Mouse (Mus musculus) right cerebral cortex, postnatal 14 days (tissue): Measurements from ENCODE around the gene Hormad2.

ENCODE experiments used
- DNase-seq: peaks from one replicate; pipeline ENCODE4 v3.0.0; 2022

Hormad2 gene

DNA sequence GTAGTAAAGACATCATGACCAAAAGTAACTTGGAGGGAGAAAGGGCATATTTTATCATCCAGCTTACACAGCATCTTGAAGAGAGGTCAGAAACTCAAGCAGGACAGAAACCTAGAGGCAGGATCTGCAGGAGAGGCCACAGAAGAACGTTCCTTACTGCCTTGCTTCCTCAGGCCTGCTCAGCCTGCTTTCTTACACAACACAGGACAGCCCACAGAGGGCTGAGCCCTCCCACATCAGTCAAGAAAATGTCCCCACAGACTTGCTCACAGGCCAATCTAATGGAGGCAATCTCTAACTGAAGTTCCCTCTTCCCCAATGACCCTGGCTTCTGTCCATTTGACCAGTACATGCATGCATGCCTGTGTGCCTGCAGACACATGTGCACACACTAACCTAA, 1.4 kb upstream of the Hormad2 start:
- DNase-seq, result no peak

DNA sequence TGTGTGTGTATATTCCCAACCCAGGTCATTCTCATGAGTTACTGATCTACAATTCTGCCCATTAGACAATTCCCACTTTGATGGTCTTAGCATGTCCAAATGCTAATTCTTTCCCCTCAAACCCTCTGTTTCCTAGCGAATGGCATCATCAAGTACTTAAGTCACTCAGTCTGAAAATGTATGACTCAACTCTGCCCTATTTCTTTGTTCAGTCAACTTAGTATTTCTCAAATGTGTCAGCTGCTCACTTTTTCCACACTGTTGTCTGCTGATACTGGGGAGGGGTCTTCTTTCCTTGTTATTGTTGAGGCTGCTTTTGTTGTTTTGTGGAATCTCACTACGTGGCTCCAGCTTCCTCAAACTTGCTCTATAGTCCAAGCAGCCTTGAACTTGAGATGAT, 2.7 kb downstream of the Hormad2 start:
- no peak for DNase-seq

DNA sequence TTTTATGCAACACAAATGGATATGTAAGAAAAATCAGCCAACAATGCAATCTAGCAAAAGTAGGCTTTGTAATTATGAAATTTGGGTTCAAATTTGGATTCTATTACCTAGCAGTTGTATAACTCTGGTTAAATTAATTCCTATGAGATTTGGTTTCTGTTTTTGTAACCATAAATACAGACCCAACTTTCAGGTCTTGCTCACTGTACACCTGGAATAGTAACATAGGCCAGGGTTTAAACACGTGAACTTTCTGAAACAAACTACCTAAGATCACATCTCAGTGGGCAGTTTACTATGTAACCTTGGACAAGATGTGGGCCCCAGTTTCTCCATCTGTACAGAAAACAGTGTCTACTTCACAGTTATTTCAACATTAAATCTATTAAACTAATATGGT, 3.6 kb downstream of the Hormad2 start:
- DNase-seq, result no peak

DNA sequence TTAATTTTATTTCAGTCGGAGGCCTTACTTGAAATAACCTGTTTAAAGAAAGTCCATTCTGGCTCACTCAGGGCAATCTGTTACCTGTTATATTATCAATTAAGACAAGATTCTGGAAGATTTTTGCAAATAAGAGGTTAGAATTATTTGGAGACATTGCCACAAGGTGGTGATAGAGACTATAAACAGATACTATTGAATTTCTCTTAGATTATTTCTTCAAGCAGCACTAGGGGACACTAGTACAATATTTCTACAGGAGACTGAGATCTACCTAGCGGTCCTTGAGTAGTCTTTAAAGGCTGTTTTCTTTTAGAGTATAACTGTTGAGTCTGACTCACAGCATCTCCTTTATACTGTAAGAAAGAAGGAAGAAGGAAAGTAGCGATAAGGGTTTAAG, 4.3 kb downstream of the Hormad2 start:
- no peak for DNase-seq

DNA sequence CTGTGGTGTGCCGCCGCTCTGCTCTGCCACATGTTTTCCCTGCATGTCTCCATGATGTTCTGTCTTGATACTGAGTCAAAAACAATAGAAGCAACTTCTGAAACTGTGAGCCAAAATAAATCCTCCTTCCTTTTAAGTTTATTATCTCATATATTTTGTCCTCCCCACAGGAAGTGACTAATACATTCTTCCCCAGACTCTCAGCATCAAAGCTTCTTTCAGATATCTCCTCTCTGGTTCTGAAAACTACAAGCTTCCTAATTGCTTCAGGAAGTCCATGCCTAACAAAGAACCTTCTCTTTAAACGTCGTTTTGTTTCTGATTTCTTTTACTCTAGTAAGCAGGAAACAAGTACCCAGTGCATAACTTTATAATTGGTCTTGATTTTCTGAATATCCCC, 6.4 kb downstream of the Hormad2 start:
- no peak for DNase-seq

DNA sequence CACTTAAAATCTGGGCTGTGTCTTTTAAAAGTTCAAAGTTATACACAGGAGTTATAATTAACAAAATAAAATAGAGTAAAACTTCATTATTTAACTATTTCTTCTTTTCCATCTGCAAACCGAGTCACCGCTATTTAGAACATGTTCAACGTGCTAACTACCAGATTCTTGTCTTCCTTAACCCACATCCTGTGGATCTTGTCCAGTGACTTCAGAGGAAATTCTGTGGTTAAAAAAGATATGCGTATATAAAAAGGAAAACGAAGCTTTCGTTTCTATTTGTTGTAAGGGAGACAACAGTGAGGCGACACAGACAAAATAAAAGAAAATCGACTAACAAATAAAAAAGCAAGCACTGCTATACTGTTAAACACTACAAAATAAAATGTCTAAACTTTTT, 17.1 kb downstream of the Hormad2 start:
- DNase-seq, result no peak

DNA sequence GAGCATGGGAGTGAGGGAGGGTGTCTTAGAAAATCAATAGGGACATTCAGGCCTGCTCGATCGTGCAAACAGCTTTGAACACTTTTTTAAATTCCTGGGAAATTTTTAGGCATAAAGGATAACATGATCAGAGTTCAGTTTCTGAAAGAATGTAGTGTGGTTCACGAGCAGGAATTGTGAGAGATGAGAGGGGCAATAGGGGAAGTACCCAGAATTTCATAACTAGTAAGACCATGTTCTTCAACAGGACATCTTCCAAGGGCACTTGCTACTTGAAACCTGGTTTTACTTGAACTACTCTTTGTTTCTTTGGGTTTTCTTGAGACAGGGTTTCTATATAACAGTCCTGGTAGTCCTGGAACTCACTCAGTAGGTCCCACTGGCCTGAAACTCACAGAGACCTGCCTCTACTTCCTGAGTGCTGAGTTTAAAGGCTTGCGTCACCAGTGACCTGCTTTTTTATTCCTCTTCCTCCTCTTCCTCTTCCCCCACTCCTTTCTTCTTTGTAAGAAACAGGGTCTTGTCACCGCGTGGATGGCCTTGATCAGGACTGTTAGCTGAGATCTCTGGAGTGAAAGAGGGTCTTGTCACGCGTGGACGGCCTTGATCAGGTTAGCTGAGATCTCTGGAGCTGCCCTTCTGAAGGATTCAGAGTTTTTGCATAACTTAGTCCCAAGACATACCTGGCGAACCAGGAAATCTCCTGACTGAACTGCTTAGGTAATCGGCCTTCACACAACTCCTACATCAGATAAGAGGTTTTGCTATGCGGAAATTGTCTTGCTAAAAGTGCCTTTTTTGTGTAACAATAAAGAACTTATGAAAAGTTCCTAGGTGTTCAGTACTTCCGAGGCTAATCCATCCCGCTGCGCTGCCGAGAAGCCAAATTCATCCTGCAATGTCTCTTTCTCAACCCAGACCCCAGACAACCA, 18.1 kb downstream of the Hormad2 start:
- no peak for DNase-seq

DNA sequence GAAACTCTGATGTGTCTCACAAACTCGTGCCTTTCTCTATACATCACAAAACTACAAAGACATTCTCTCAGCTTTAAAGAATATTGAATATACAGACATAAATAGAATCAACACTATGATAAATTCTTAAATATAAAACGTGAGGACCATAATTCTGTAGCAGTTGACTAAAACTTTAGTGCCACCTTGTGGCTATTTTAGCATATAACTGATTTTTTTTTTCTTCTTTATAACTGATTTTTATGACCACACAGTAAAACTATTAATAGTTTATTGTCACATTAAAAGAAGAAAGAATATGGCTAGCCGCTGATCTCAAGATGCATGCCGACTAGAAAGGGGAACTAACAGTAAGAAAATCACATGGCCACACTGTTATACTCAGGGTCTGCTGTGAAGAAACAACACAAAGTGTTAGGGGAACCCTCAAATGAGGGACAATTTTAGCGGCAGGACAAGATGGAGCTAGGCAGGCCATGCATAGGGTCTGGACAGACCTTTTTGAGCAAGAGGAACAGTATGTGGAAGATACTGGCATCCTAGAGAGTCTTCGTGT, 18.9 kb downstream of the Hormad2 start:
- DNase-seq, result no peak

DNA sequence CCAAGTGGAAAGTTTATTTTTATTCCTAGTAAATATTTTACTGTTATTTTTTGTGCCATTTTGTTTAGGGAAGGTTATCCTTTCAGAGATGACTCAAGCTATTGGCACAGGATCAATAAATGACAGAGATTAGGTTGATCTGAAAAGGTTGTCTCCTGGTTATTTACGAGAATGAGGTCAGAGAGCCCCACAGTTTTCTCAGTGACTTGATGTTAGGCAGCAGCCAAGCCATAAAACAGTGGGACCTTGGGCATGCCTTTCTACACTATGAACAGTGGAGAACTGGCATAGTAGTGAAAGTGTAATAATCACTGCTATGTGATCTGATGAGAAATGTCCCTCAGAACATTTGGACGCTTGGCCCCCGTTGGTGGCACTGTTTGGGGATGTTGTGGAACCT, 22.9 kb downstream of the Hormad2 start:
- DNase-seq, result no peak

DNA sequence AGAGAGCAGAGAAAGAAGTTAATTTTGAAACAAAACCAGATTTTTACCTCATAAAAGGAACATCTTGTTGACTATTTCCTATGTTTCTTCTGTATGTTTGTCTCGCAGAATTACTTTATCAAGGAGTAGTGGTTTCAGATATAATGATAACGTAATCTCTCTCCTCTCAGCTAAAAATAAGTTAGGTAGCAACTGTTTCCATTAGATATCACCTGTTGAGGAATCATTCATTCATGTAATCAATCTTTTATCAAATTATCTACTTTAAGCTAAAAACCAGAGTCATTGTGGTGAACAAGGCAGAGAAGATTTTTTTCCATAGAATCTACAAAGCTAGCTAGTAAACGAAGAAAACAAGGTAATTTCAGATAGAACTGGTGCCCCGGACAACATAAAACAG, 28.6 kb downstream of the Hormad2 start:
- DNase-seq, result no peak

DNA sequence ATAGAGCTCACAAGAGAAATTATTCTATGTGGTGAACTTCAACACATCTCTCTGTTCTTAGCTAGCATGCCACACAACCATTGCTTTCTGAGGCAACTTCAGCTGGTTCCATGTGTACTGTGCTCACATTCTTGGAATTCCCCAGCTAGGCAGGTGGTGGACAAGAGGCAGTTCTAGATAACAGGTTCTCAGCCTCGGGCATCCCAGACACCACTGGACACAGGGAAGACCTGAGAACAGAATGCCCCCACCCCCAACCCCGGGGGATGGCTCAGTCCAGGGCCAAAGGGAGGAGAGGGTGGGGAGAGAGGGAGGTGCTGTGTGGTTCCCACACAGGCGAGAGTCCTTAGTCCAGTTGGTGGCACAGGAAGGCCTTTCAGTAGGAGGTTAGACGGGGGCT, 36.6 kb downstream of the Hormad2 start:
- DNase-seq, result no peak

DNA sequence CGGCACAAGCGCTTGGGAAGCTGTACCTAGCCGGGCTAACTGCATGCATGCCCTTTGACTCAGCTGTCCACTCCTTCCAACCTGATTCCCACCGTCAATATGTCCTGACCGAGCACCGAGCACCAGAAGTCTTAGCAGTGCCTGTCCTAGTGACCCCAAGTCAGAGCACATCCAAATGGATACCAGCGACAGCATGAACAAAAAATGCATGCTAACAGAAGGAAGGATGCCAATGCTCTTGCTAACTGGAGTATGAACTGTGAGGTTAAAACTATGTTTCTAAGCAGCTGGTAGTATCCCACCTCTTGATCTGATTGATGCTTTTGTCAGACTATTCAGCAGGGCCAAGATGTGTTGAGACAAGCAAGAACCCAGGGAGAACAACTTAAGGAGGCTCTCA, 37.5 kb downstream of the Hormad2 start:
- DNase-seq, result no peak

DNA sequence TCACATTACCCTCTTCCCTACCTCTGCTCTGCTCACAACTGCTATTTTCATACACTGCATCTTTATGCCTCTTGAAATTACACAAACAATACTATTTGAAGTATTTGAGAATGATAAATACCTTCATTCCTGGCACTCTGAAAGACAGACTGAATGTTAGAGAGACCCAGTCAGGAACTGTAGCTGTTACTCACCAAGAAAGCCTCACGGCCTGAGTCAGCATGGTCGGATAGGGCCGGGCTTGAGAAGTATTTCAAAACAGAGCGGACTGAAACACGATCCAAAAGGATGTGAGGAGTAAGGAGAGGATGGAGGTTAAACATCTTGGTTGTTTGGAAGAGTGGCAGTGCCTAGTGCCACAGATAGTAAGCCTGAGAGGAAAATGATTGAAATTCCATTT, 39.7 kb downstream of the Hormad2 start:
- DNase-seq, result no peak

DNA sequence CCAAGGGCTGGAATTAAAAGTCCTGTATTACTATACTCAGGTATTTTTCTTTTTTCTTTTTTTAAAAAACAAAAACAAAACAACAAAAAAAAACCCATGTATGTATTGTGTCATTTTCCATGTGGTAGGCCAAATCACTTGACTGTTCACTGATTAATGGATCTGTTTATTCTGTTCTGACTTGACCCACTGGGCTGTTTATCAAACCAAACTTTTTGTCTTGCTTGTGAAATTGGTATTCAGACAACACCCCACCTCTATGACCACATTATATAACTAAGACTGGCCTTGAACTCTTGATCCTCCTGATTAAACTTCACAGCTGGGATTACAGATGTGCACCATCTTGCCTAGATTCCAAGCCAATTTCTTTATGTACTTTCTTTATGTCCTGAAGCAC, 46.7 kb downstream of the Hormad2 start:
- no peak for DNase-seq

DNA sequence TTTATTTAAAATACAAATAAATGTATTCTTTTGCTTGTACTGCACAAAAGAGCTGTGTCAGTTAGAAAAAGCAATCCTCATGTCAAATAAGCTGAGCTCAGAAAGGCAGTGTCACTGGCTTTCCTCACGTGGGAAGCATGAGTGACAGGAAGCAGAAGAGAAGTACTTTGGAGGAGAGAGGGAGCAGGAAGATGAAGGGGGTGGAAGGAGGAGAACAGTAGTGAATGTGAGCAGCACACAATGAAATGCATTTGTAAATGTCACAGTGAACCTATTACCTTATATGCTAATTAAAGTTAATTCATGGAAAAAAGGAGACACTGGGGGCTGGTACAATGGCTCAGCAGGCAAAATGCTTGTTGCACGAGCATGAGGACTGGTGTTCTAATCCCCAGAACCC, 52.9 kb downstream of the Hormad2 start:
- DNase-seq, result no peak

DNA sequence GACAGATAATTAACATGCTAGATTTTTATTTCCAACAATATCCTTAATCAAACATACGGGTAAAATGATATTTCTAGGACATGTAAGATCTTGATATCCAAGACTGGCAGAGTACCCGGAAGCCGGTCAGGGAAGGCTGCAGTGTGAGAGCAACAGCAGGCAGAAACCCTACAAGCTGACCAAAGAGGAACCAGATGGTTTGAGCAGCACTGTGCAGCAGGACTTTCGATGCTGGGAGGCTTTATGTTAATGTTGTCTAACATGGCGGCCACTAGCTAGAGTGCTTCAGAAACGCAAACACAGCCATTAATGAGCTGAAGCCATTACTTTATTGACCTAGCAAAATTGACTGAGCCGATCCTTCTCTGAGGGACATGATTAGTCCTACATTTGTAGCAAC, 58.6 kb downstream of the Hormad2 start:
- no peak for DNase-seq

DNA sequence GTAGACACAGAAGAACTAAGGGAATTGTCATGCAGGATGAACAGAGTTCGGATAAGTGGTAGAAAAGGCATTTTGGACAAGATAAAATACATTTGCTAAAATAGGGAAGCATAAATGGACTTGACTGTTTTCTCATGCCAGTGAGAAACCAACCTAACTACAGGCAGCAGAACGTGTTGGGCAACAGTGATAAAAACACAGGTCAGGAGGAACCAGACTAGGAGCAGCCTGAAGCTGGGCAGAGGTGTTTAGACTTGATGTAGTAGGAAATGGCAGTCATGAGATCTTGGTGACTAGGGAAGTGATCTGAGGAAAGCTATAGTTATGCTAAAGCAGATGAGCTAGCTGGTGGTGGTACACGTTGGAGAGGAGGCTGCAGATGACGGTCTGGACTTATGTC, 61.0 kb downstream of the Hormad2 start:
- DNase-seq, result no peak

DNA sequence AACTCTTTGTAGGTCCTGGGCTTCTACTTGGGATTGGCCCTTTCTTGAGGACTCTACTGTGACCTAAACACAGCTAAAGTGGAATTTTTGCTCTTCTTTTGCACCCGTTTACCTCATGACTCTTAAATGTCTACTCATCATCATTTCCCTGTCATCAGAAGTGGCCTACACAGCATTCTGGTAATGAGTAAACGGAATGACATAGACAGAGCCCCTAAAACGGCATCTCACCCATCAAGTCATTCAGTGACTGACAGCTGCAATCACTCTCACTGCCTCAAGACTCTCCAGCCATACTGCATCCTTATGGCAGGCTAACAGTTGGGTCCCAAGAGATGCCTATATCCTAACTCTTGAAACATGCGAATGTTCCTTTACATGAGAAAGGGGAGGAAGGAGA, 74.5 kb downstream of the Hormad2 start:
- no peak for DNase-seq

DNA sequence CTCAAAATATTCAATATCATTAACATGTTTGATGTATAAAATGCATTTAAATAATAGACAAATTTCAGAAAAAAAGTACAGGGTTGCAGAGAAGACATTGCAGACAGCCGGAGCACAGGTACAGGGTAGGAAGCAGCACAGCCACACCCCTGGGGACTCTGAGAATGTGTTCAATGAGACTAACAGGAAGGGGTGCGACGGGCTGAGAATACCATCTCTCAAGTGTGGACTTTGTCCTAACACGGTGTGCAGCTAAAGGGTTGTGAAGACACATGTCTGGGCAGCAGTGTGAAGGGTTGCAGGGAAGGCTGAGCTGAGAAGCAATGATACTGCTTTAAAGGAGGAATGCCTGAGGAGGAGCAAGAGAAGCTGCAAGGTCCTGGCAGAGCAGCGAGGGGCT, 85.5 kb downstream of the Hormad2 start:
- DNase-seq, result no peak

DNA sequence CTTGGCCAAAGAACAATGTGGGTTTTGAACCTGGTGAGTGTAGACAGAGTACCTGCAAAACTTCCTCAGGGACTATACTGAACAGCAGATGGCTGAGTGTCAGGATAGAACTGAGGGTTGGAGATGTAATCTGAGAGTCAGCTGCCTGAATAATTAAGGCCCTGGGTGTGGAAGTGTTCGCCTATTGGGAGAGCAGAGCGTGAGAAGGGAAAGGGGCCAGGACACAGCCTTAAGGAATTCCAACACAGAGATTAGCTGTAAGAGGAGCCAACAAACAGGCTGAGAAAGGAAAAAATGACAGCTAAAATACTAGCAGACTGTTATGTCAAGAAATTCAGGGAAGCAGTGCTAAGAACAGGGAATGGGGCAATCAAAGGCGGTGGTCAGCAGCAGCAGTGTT, 88.3 kb downstream of the Hormad2 start:
- no peak for DNase-seq

DNA sequence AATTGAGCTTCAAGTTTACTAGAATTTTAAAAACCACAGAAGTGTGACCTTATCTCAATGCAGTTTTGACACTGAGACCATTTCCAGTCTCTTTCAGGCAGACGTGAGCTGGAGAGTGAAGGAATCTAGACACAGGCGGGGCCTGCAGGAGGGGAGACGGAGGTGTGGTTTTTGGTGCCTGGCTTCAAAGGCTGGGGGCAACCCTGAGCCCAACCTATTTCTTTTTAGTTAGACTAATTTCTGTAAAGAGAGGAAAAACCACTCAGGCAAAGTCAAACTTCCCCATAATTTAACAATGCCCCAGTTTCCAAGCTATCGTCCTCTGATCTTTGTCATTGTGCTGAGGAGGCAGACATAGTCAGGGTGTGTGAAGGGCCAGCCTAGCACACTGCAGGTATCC, 97.0 kb downstream of the Hormad2 start:
- DNase-seq, result no peak

DNA sequence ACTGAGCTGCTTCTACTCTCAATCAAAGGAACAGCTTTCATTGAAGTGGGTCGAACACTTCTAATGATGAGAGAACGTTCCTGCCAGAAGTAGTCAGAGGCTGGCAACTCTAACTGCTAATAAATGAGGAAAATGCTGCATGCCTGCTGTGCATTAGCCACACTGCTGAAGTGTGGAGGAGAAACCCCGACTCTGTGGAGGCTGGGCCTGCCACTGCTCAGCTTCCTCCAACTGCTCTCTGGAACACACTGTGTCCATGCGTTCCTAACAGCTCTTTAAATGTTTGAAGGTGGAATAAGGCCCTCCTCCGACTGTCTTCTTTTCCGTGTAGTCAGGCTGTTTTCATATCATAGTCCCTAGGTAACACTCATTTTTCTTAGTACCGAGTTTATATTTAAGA, 98.9 kb downstream of the Hormad2 start:
- DNase-seq, result no peak

DNA sequence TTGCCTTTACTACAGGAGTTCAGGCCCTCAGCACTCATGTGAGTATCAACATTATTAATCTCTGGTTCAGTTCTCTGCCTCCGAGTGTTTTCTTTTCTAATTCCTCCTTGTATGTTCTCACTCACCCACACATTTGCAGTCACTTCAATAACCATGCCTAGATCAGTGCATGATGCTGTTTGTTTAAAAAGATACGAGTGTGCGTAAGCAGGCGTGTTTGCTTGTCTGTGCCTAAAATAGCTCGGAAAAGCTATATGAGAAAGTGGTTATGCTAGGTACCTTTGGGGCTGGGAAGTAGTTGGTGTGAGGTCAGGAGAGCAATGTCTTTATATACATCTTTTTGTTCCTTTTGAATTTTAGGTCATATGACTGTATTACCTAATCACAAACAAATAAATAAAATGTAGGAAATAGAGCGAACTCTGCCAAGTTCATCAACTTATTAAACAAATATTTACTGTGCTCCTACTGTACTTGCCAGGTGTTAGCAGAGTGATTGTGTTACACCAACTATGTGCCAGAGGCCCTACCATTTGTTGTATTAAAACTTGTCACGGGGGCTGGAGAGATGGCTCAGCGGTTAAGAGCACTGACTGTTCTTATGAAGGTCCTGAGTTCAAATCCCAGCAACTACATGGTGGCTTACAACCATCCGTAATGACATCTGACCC, 100.7 kb downstream of the Hormad2 start:
- DNase-seq, result no peak

DNA sequence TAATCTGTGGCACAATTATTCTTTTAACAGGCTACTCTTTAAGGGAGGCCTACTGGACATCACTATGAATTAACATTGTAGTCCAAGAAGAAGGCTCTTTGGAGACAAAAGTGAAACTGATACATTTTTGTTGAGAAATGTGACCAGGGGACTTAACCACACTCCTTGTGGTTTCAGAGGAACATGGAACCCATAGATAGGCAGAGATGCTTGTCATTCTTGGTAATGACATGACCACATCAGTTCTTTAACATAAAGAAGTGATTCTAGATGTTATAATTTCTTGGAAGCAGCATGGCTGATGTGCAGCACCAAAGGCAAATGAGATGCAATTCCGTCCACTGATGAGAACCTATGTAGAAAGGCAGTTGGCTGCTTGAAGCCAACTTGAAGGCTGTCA, 101.6 kb downstream of the Hormad2 start:
- no peak for DNase-seq
